Mouse (Mus musculus): ENCODE measurements around the gene Rela. TPM values are rescaled to one million over a fixed set of nuclear protein-coding genes. Genes with fewer than 3 reads are reported as not detected.

Rela gene
- polyA plus RNA-seq, 1 experiment from 2014 or later: 57.7 TPM

- Histone ChIP-seq H3K27me3 (replicated peaks; ENCODE audit: control insufficient read depth, insufficient read depth, low read length) (0 out of 2 replicates have a peak, but pooled peaks cover 3% of the 10 kb centered on the region), H3K9me3 (ENCODE audit: control insufficient read depth, low read length) (no peaks in the 10 kb centered on the region), H3K4me3 (ENCODE audit: low read depth, low read length) (peak overlapping the region; percentile 47), H3K4me1 (replicated peaks; ENCODE audit: control insufficient read depth, insufficient read depth, low read length) (peaks cover 18% of the 10 kb centered on the region), H3K9ac (ENCODE audit: low read depth, low read length) (0 out of 2 replicates have a peak overlapping the region, but pooled peaks have one; percentile 18), H3K4me2 (peak overlapping the region; percentile 74), H3K27ac (ENCODE audit: low read depth, low read length) (peak overlapping the region; percentile 51), H3K36me3 (ENCODE audit: control insufficient read depth, insufficient read depth, low read length) (peaks cover 34% of the 10 kb centered on the region)
- ATAC-seq (replicated peaks; ENCODE audit: low FRiP score) (peak; percentile 48; the same call in 1 of the 2 replicates), DNase-seq (ENCODE audit: low spot score) (peak; percentile 67)
- WGBS: 55% methylated on average over 62 of the region's 62 CpGs
Measured at GRCm38 (mm10) chr19:5653969-5654719, 16.9 kb downstream of the Rela start.

GRCm38 (mm10) chr19:5654720-5655298 lies 17.5 kb downstream of the Rela start:
- DNase-seq (ENCODE audit: low spot score) (no peak), ATAC-seq (replicated peaks; ENCODE audit: low FRiP score) (no peak)
- H3K27me3 ChIP-seq (replicated peaks; ENCODE audit: control insufficient read depth, insufficient read depth, low read length): 0 out of 2 replicates have a peak, but pooled peaks cover 3% of the 10 kb centered on the region
- H3K4me3 ChIP-seq (ENCODE audit: low read depth, low read length): peak overlapping the region; percentile 47
- no peaks in the 10 kb centered on the region for H3K9me3 ChIP-seq (ENCODE audit: control insufficient read depth, low read length)
- H3K4me2 ChIP-seq: peak overlapping the region; percentile 74
- no peak overlapping the region for H3K9ac ChIP-seq (ENCODE audit: low read depth, low read length)
- no peak overlapping the region for H3K27ac ChIP-seq (ENCODE audit: low read depth, low read length)
- H3K36me3 ChIP-seq (ENCODE audit: control insufficient read depth, insufficient read depth, low read length): peaks cover 36% of the 10 kb centered on the region
- peaks cover 16% of the 10 kb centered on the region for H3K4me1 ChIP-seq (replicated peaks; ENCODE audit: control insufficient read depth, insufficient read depth, low read length)
- WGBS: 54% methylated on average over 43 of the region's 43 CpGs

- peaks cover 16% of the 10 kb centered on the region; the same call in 1 of the 2 replicates for H3K36me3 ChIP-seq (ENCODE audit: control insufficient read depth, insufficient read depth, low read length)
- no peaks in the 10 kb centered on the region for H3K27me3 ChIP-seq (replicated peaks; ENCODE audit: control insufficient read depth, insufficient read depth, low read length)
- no peaks in the 10 kb centered on the region for H3K9me3 ChIP-seq (ENCODE audit: control insufficient read depth, low read length)
- peaks cover 52% of the 10 kb centered on the region for H3K4me1 ChIP-seq (replicated peaks; ENCODE audit: control insufficient read depth, insufficient read depth, low read length)
- 36% methylated on average over 16 of the region's 16 CpGs for WGBS
- H3K27ac ChIP-seq (ENCODE audit: low read depth, low read length): peak overlapping the region; percentile 71
- H3K4me3 ChIP-seq (ENCODE audit: low read depth, low read length): peak overlapping the region; percentile 44
- H3K9ac ChIP-seq (ENCODE audit: low read depth, low read length): peak overlapping the region; percentile 64
- no peak for ATAC-seq (replicated peaks; ENCODE audit: low FRiP score)
- no peak for DNase-seq (ENCODE audit: low spot score)
- H3K4me2 ChIP-seq: peak overlapping the region; percentile 85
Measured at GRCm38 (mm10) chr19:5660942-5661751, 23.9 kb downstream of the Rela start.

GRCm38 (mm10) chr19:5662310-5662709 lies 25.0 kb downstream of the Rela start:
- Histone ChIP-seq H3K36me3 (ENCODE audit: control insufficient read depth, insufficient read depth, low read length) (peaks cover 27% of the 10 kb centered on the region), H3K27me3 (replicated peaks; ENCODE audit: control insufficient read depth, insufficient read depth, low read length) (no peaks in the 10 kb centered on the region), H3K4me1 (replicated peaks; ENCODE audit: control insufficient read depth, insufficient read depth, low read length) (peaks cover 57% of the 10 kb centered on the region), H3K9me3 (ENCODE audit: control insufficient read depth, low read length) (no peaks in the 10 kb centered on the region), H3K4me2 (peak overlapping the region; percentile 85), H3K9ac (ENCODE audit: low read depth, low read length) (peak overlapping the region; percentile 71), H3K4me3 (ENCODE audit: low read depth, low read length) (peak overlapping the region; percentile 61), H3K27ac (ENCODE audit: low read depth, low read length) (peak overlapping the region; percentile 91; the same call in 1 of the 2 replicates)
- DNase-seq (ENCODE audit: low spot score): no peak
- WGBS: 60% methylated on average over 8 of the region's 8 CpGs
- no peak for ATAC-seq (replicated peaks; ENCODE audit: low FRiP score)

GRCm38 (mm10) chr19:5662981-5663913 lies 26.0 kb downstream of the Rela start, which contains the start of gene Sipa1:
TSS of gene Sipa1 (minus strand) at chr19:5663707.
- H3K27ac ChIP-seq (ENCODE audit: low read depth, low read length): peak within 1 kb of the TSS; percentile 91
- peak within 1 kb of the TSS; percentile 71 for H3K9ac ChIP-seq (ENCODE audit: low read depth, low read length)
- peak within 1 kb of the TSS; percentile 61 for H3K4me3 ChIP-seq (ENCODE audit: low read depth, low read length)
- peaks cover 28% of the 10 kb centered on the region for H3K36me3 ChIP-seq (ENCODE audit: control insufficient read depth, insufficient read depth, low read length)
- H3K9me3 ChIP-seq (ENCODE audit: control insufficient read depth, low read length): no peaks in the 10 kb centered on the region
- peak; percentile 96 for DNase-seq (ENCODE audit: low spot score)
- peaks cover 57% of the 10 kb centered on the region for H3K4me1 ChIP-seq (replicated peaks; ENCODE audit: control insufficient read depth, insufficient read depth, low read length)
- H3K4me2 ChIP-seq: peak within 1 kb of the TSS; percentile 85
- H3K27me3 ChIP-seq (replicated peaks; ENCODE audit: control insufficient read depth, insufficient read depth, low read length): no peaks in the 10 kb centered on the region
- ATAC-seq (replicated peaks; ENCODE audit: low FRiP score): peak; percentile 90
- 2% methylated on average over 32 of the region's 32 CpGs for WGBS

GRCm38 (mm10) chr19:5664669-5665257 lies 27.5 kb downstream of the Rela start:
- Histone ChIP-seq H3K4me3 (ENCODE audit: low read depth, low read length) (no peak overlapping the region), H3K4me2 (peak overlapping the region; percentile 85), H3K9ac (ENCODE audit: low read depth, low read length) (peak overlapping the region; percentile 50), H3K27ac (ENCODE audit: low read depth, low read length) (peak overlapping the region; percentile 91), H3K9me3 (ENCODE audit: control insufficient read depth, low read length) (no peaks in the 10 kb centered on the region), H3K4me1 (replicated peaks; ENCODE audit: control insufficient read depth, insufficient read depth, low read length) (peaks cover 57% of the 10 kb centered on the region), H3K36me3 (ENCODE audit: control insufficient read depth, insufficient read depth, low read length) (peaks cover 22% of the 10 kb centered on the region), H3K27me3 (replicated peaks; ENCODE audit: control insufficient read depth, insufficient read depth, low read length) (no peaks in the 10 kb centered on the region)
- no peak for DNase-seq (ENCODE audit: low spot score)
- no peak for ATAC-seq (replicated peaks; ENCODE audit: low FRiP score)
- 87% methylated on average over 10 of the region's 10 CpGs for WGBS

- 44% methylated on average over 15 of the region's 15 CpGs for WGBS
- ATAC-seq (replicated peaks; ENCODE audit: low FRiP score): peak; percentile 83
- peak overlapping the region; percentile 50 for H3K9ac ChIP-seq (ENCODE audit: low read depth, low read length)
- H3K4me1 ChIP-seq (replicated peaks; ENCODE audit: control insufficient read depth, insufficient read depth, low read length): peaks cover 51% of the 10 kb centered on the region
- H3K9me3 ChIP-seq (ENCODE audit: control insufficient read depth, low read length): no peaks in the 10 kb centered on the region
- peak overlapping the region; percentile 91 for H3K27ac ChIP-seq (ENCODE audit: low read depth, low read length)
- peak; percentile 61 for DNase-seq (ENCODE audit: low spot score)
- H3K4me2 ChIP-seq: peak overlapping the region; percentile 85
- no peaks in the 10 kb centered on the region for H3K27me3 ChIP-seq (replicated peaks; ENCODE audit: control insufficient read depth, insufficient read depth, low read length)
- H3K36me3 ChIP-seq (ENCODE audit: control insufficient read depth, insufficient read depth, low read length): peaks cover 20% of the 10 kb centered on the region
- H3K4me3 ChIP-seq (ENCODE audit: low read depth, low read length): no peak overlapping the region
Measured at GRCm38 (mm10) chr19:5665465-5665864, 28.2 kb downstream of the Rela start.
